Mouse (Mus musculus) kidney, embryonic 16.5 days (tissue): ENCODE measurements at regions not wholly inside any gene's neighbourhood (a gene's known extent, or its start where the extent isn't known, plus 50 kb on each side); places are given as distances from the start of the nearest gene placed in this dataset.

Experiments
- ATAC-seq: fragments of 200-750 bp; cut with Nextera tagmentation; 2 replicates; pipeline ENCODE4 v1.8.0; 2017; ENCODE audit warnings: moderate TSS enrichment; ENCODE audit not compliant: low FRiP score, low TSS enrichment
- H3K27ac ChIP-seq: fragments of 300-500 bp; sonication (generic); 2 replicates; pipeline ENCODE4 v1.5.1; 2014; ENCODE audit warnings: low read length
- H3K27me3 ChIP-seq: fragments of 300-500 bp; sonication (generic); 2 replicates; pipeline ENCODE4 v1.6.1; 2014; ENCODE audit warnings: low read length, control low read depth, mixed read lengths; ENCODE audit not compliant: insufficient read depth
- H3K36me3 ChIP-seq: fragments of 300-500 bp; sonication (generic); 2 replicates; pipeline ENCODE4 v1.6.1; 2014; ENCODE audit warnings: low read length, control low read depth, mixed read lengths; ENCODE audit not compliant: insufficient read depth
- H3K4me1 ChIP-seq: fragments of 300-500 bp; sonication (generic); 2 replicates; pipeline ENCODE4 v1.6.1; 2014; ENCODE audit warnings: low read length, control low read depth, mixed read lengths; ENCODE audit not compliant: insufficient read depth
- H3K4me2 ChIP-seq: fragments of 300-500 bp; sonication (generic); replicated peaks from 2 replicates; pipeline ENCODE4 v1.6.1; 2014; ENCODE audit warnings: low read depth, low read length
- H3K4me3 ChIP-seq: fragments of 300-500 bp; sonication (generic); 2 replicates; pipeline ENCODE4 v1.5.1; 2014; ENCODE audit warnings: mild to moderate bottlenecking, low read length
- H3K9ac ChIP-seq: fragments of 300-500 bp; sonication (generic); replicated peaks from 2 replicates; pipeline ENCODE4 v1.6.1; 2014; ENCODE audit warnings: low read length
- H3K9me3 ChIP-seq: fragments of 300-500 bp; sonication (generic); 2 replicates; pipeline ENCODE4 v1.6.1; 2016; ENCODE audit warnings: low read length, control low read depth
- WGBS: fragments of 180-500 bp; shearing (Covaris S2); extraction: QIAGEN DNeasy Blood & Tissue Kit; methylation state at CpG from one replicate; pipeline ENCODE4 v1.1.7; 2014; 5-methylcytosine and 5-hydroxymethylcytosine counted together

- no peak overlapping the region for H3K27ac ChIP-seq
- 87% methylated on average over 4 of the region's 4 CpGs for WGBS
- H3K9me3 ChIP-seq: no peaks in the 10 kb centered on the region
- no peaks in the 10 kb centered on the region for H3K36me3 ChIP-seq
- H3K4me2 ChIP-seq: no peak overlapping the region
- no peak overlapping the region for H3K4me3 ChIP-seq
- no peak overlapping the region for H3K9ac ChIP-seq
- no peaks in the 10 kb centered on the region for H3K4me1 ChIP-seq
- no peak for ATAC-seq
- H3K27me3 ChIP-seq: no peaks in the 10 kb centered on the region
These were observed 179.2 kb downstream of the Cd47 start for GRCm38 (mm10) chr16:49979426-49979940.

- WGBS: 77% methylated on average over 10 of the region's 10 CpGs
- ATAC-seq: no peak
- H3K9me3 ChIP-seq: no peaks in the 10 kb centered on the region
- H3K36me3 ChIP-seq: no peaks in the 10 kb centered on the region
- H3K27me3 ChIP-seq: no peaks in the 10 kb centered on the region
- peaks cover 5% of the 10 kb centered on the region; the same call in 1 of the 2 replicates for H3K4me1 ChIP-seq
- no peak overlapping the region for H3K4me2 ChIP-seq
- no peak overlapping the region for H3K27ac ChIP-seq
- H3K9ac ChIP-seq: no peak overlapping the region
- H3K4me3 ChIP-seq: no peak overlapping the region
These were observed 179.9 kb downstream of the Cd47 start for GRCm38 (mm10) chr16:49980178-49980646.

- Histone ChIP-seq H3K27me3 (no peaks in the 10 kb centered on the region), H3K4me3 (no peak overlapping the region)
- no peak for ATAC-seq
These were observed 181.8 kb downstream of the Cd47 start for GRCm38 (mm10) chr16:49982180-49982579.

GRCm38 (mm10) chr16:49985082-49986076 is 185.0 kb downstream of the Cd47 start:
- Histone ChIP-seq H3K9ac (no peak overlapping the region), H3K4me1 (peaks cover 10% of the 10 kb centered on the region; the same call in 1 of the 2 replicates), H3K27me3 (no peaks in the 10 kb centered on the region), H3K4me3 (no peak overlapping the region), H3K27ac (no peak overlapping the region), H3K9me3 (no peaks in the 10 kb centered on the region), H3K4me2 (no peak overlapping the region), H3K36me3 (no peaks in the 10 kb centered on the region)
- peak; percentile 62 for ATAC-seq
- WGBS: 33% methylated on average over 14 of the region's 14 CpGs

More at GRCm38 (mm10) chr16:49982180-49982579, 181.8 kb downstream of the Cd47 start:
- Histone ChIP-seq H3K4me2 (no peak overlapping the region), H3K27ac (no peak overlapping the region), H3K36me3 (no peaks in the 10 kb centered on the region), H3K9ac (no peak overlapping the region), H3K9me3 (no peaks in the 10 kb centered on the region), H3K4me1 (peaks cover 10% of the 10 kb centered on the region; the same call in 1 of the 2 replicates)
- 79% methylated on average over 4 of the region's 4 CpGs for WGBS

- H3K4me1 ChIP-seq: peaks cover 10% of the 10 kb centered on the region; the same call in 1 of the 2 replicates
- no peak overlapping the region for H3K4me3 ChIP-seq
- 69% methylated on average over 6 of the region's 6 CpGs for WGBS
- no peak overlapping the region for H3K27ac ChIP-seq
- ATAC-seq: no peak
- H3K27me3 ChIP-seq: no peaks in the 10 kb centered on the region
- no peaks in the 10 kb centered on the region for H3K9me3 ChIP-seq
- no peak overlapping the region for H3K9ac ChIP-seq
- H3K36me3 ChIP-seq: no peaks in the 10 kb centered on the region
- H3K4me2 ChIP-seq: no peak overlapping the region
These were observed 186.6 kb downstream of the Cd47 start for GRCm38 (mm10) chr16:49986954-49987353.

GRCm38 (mm10) chr16:49995822-49996221 is 195.5 kb downstream of the Cd47 start:
- H3K4me3 ChIP-seq: no peak overlapping the region
- no peak for ATAC-seq
- no peak overlapping the region for H3K9ac ChIP-seq
- no peaks in the 10 kb centered on the region for H3K4me1 ChIP-seq
- no peaks in the 10 kb centered on the region for H3K36me3 ChIP-seq
- no peaks in the 10 kb centered on the region for H3K9me3 ChIP-seq
- no peaks in the 10 kb centered on the region for H3K27me3 ChIP-seq
- H3K4me2 ChIP-seq: no peak overlapping the region
- no peak overlapping the region for H3K27ac ChIP-seq
- WGBS: 49% methylated on average over 3 of the region's 3 CpGs

- Histone ChIP-seq H3K4me3 (no peak overlapping the region), H3K9ac (no peak overlapping the region), H3K4me2 (no peak overlapping the region), H3K9me3 (no peaks in the 10 kb centered on the region), H3K27me3 (no peaks in the 10 kb centered on the region), H3K36me3 (no peaks in the 10 kb centered on the region), H3K4me1 (no peaks in the 10 kb centered on the region), H3K27ac (no peak overlapping the region)
- WGBS: 66% methylated on average over 5 of the region's 5 CpGs
- no peak for ATAC-seq
These were observed 196.3 kb downstream of the Cd47 start for GRCm38 (mm10) chr16:49996593-49996992.

- Histone ChIP-seq H3K27me3 (no peaks in the 10 kb centered on the region), H3K9me3 (no peaks in the 10 kb centered on the region), H3K36me3 (no peaks in the 10 kb centered on the region), H3K4me1 (no peaks in the 10 kb centered on the region), H3K9ac (no peak overlapping the region), H3K27ac (no peak overlapping the region), H3K4me2 (no peak overlapping the region), H3K4me3 (no peak overlapping the region)
- 90% methylated on average over 7 of the region's 7 CpGs for WGBS
- no peak for ATAC-seq
These were observed 196.7 kb downstream of the Cd47 start for GRCm38 (mm10) chr16:49997040-49997439.

GRCm38 (mm10) chr16:50000805-50001204 is 200.5 kb downstream of the Cd47 start:
- no peaks in the 10 kb centered on the region for H3K36me3 ChIP-seq
- 54% methylated on average over 4 of the region's 4 CpGs for WGBS
- no peaks in the 10 kb centered on the region for H3K9me3 ChIP-seq
- no peak overlapping the region for H3K27ac ChIP-seq
- H3K4me2 ChIP-seq: no peak overlapping the region
- H3K4me1 ChIP-seq: no peaks in the 10 kb centered on the region
- H3K4me3 ChIP-seq: no peak overlapping the region
- H3K27me3 ChIP-seq: no peaks in the 10 kb centered on the region
- H3K9ac ChIP-seq: no peak overlapping the region
- no peak for ATAC-seq
